Mouse (Mus musculus) adrenal gland (tissue): ENCODE data around the gene Ctrl.

Experiments used
- intact Hi-C: fragments of 180-260 bp; cut with DNase I; formaldehyde crosslinking; loops from one replicate; pipeline ENCODE4 v1.15.1; 2025

The Ctrl gene

GRCm38 (mm10) chr8:105938306-105938669 is 4.6 kb upstream of the Ctrl start, which contains the start of gene Psmb10:
Gene Psmb10, minus strand, starts transcription at chr8:105938444.
- intact Hi-C loops, result no loop called here

DNA sequence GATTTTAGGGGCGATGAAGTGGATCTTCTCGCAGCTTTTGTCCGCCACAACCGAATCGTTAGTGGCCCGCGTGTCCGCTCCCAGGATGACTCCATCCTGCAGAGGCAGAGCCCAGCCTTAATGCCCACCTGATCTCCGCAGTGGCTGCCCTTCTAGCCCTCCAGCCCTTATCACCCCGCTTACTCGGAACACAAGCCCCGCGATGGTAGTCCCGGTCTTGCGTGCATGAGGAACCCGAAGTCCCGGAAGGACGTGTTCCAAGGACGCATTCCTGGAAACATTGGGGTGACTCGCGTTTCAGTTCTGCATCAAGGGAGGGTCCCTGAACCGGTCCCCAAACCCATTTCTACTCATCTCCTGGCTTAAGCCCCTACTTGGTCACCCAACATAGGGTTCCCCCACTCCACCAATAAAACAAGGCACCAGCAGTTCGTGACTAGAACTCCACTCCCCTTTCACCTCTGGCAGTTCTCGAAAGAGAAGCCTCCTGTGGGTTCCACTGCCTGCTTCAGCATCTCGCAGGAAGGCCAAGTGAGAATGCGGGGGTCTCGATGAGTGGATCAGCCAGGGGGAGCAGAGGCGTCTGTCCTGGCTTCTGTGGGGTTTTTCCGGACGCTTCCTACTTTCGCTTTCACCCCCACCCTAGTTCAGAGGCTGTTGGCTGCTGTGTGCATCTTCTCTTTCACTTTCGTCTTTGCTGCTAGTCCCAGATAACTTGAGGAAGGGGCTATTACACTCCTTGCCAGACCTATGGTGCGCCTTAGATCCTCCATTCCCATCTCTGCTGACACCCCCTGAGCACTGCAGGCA is 4.0 kb upstream of the Ctrl start:
- intact Hi-C loops, result no loop called here

DNA sequence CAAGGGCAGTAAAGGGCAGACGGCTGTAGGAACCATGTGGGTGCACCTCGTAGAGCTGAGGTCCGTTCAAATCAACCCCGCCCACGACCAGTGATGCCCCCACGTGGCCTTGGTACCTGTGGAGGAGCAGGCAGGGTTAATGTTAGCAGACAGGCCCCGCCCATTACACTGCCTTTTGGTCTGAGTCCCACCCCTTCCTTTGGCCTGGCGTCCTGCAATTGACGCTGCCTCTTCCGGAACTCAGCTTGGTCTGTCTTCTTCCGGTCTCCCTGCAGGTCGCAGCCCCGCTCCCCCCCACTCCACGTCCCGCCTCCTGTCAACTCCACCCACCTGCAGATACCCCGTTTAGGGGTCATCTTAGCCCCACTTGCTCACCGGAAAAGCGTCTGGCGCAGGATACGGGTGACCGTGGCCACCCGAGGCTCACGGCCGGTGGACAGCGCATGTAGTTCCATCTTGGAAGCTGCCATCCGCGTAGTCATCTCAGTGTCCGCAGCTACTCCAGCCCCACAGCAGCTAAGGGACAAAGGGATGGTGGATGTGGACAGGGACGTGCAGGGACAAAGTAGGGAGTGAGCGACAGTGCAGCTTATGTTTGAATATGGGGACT is 3.3 kb upstream of the Ctrl start:
- intact Hi-C loops, result no loop called here

- intact Hi-C loops, result no loop called here
These were observed 2.4 kb upstream of the Ctrl start for GRCm38 (mm10) chr8:105935863-105936603.

DNA sequence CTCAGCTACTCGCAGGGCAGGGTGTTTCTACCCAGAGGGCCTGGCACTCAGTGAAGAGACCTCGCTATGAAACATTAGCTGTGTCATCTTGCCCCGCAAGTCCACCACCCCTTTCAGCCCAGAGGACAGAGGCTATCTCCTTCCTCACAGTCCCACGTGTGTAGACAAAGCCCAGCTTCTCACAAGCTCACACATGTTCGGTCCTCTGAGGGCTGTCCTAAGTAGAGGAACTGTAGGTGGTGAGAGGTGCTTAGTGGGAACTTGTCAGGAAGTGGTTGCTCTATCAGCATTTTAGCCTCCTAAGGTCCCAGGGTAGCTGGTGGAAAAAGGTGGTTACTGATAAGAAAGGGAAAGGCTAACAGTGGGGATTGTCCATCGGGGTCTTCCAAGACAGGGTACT is 1.4 kb upstream of the Ctrl start:
- intact Hi-C loops, result no loop called here

GRCm38 (mm10) chr8:105932525-105932924 is 1.1 kb downstream of the Ctrl start:
- intact Hi-C loops, result loop anchor here (5.0 kb wide), 2 partner anchors 95 to 220 kb away; no protein-coding TSS in a partner anchor

DNA sequence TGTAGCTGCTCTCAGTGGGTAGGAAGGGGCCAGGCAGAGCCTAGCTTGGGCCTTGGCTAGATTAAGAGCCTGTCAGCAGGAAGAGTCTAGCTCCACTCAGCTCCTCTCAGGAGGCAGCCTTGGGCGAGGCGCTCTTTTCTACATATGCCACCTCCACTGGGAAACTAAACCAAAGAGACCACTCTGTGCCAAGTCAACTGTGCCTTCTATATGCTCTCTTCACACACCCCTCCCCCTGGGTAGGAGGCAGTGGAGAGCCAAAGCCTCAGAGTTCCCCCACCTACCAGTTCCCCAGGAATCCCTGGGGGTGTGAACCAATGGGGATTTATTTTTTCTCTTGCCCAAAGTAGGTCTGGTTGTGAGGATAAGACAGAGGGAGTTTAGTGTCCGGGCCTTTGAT is 2.4 kb downstream of the Ctrl start:
- intact Hi-C loops, result loop anchor here (2.0 to 5.0 kb wide), 3 partner anchors 38 to 219 kb away; partner anchors contain the start of gene Nrn1l

DNA sequence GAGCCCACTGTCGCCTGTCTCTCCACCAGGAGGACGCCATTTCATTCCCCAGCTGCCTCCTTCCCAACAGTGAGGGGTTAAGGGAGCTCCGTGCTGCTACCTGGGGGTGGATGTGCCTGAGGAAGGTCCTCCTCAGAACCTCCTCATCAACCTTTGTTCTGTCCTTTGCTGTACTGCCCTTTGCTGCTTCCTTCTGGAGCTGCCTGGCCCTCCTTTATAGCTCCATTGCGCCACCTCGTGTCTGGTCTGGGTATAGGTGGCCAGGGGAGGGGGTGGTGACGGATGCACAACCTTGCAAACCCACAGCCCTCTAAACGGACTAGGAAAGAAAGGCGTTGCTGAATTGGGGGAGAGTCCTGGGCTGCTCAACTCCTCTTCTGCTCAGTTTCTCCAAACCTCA is 3.1 kb downstream of the Ctrl start:
- intact Hi-C loops, result loop anchor here (2.0 to 5.0 kb wide), 3 partner anchors 38 to 218 kb away; partner anchors contain the start of gene Nrn1l

DNA sequence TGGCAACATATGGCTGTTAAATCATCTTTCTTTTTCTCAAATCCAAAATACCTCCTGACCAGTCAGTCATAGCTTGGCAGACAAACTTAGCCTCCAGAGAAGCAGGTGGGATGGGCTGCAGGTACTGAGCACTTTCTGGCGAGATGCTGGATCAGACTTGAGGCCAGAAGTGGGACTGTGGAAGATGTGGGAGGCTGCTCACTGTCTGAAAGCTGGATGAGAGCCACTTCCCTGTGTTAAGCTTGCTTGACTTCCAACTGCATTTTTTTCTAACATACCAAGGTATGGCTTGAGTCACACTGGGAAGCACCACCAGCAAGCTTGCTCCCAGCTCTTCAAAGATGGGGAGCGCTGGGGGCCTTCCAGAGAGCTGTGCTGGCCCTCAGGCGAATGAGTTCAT is 8.5 kb downstream of the Ctrl start:
- intact Hi-C loops, result no loop called here

- intact Hi-C loops, result no loop called here
These were observed 14.3 kb downstream of the Ctrl start for GRCm38 (mm10) chr8:105919390-105919789.

DNA sequence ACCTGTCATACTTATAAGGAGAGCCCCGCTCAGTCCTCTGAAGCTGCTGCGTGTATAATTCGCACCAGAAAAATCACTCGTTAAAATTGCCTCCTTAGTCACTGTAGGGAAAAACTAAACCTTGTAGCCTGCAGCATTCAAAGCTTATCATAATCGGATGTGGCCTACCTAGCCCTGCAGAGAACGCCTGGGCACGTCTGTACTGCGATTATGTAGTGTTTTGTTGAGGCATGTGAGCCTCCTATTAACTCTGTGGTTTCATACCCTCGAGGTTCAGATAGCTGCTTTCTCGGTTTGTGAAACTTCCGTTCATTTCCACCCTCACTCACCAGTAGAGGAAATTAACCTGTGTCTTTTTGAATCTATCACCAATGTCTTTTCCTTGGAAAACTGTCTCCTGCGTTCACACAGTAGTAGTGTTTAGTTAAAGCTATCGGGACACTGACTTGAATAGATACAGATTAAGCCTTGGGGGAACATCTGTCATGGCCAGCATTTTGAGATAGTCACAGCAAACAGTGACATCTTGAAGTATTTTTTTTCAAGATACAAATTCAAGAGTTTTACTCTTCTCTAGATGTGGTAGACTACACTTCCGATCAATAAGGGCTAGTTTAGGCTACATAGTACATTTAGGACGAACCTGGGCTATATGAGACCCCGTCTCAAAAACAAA is 32.6 kb downstream of the Ctrl start:
- intact Hi-C loops, result no loop called here

GRCm38 (mm10) chr8:105900180-105900940 is 33.3 kb downstream of the Ctrl start, which contains the start of gene Pskh1:
Gene Pskh1, plus strand, starts transcription at chr8:105900441.
- intact Hi-C loops, result no loop called here

- intact Hi-C loops, result loop anchor here (5.0 kb wide), 1 partner anchor 36 kb away; the partner anchor contains the start of gene Nutf2
These were observed 35.7 kb downstream of the Ctrl start for GRCm38 (mm10) chr8:105897801-105898480.

DNA sequence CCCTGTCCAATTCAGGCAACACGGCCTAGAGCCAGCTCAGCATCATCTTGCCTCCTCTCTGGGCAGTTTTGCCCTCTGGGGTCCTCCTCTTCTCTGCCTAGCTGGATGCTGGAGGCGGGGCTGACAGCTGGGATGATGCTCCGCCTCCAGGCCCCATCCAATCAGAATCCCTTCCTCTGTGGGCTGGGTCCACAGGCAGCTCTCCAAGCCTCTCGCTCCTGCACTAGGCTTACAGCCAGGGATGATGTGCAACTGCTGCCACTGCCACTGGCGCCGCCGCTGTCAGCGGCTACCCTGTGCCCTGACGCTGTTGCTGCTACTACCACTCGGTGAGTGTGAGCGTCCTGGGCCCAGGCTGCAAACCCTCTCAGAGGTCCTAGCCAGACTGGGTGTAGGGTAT is 40.3 kb downstream of the Ctrl start, which contains the start of gene Nrn1l:
Gene Nrn1l (plus strand): TSS at position 229 of the 400 bp plus-strand sequence.
- intact Hi-C loops, result loop anchor here (2.0 kb wide), 1 partner anchor 37 kb away; no protein-coding TSS in a partner anchor

- intact Hi-C loops, result loop anchor here (2.0 kb wide), 1 partner anchor 38 kb away; no protein-coding TSS in a partner anchor
These were observed 41.2 kb downstream of the Ctrl start for GRCm38 (mm10) chr8:105892432-105892831.

DNA sequence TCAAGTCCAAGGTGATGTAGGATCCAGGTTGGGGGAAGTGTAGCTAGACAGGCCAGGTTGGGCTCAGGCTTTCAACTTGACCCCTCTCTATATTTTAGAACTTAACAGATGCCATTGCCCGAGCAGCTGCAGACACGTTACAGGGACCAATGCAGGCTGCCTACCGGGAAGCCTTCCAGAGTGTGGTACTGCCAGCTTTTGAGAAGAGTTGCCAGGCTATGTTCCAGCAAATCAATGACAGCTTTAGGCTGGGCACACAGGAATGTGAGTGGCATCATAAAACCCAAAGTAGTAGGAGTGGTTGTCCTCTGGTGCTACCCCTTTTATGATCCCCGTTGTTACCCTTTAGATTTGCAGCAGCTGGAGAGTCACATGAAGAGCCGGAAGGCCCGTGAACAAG is 42.8 kb downstream of the Ctrl start:
- intact Hi-C loops, result no loop called here

GRCm38 (mm10) chr8:105889756-105890465 is 43.8 kb downstream of the Ctrl start:
- intact Hi-C loops, result no loop called here
